Mouse (Mus musculus): ENCODE data around the gene Acp4. TPM values are rescaled to one million over a fixed set of nuclear protein-coding genes. Genes with fewer than 3 reads are reported as not detected.
A peak's percentile ranks its signal among the peaks of the same experiment; 100 is the strongest.

Gene Acp4
- polyA plus RNA-seq, 1 experiment from 2014 or later: not detected

DNA sequence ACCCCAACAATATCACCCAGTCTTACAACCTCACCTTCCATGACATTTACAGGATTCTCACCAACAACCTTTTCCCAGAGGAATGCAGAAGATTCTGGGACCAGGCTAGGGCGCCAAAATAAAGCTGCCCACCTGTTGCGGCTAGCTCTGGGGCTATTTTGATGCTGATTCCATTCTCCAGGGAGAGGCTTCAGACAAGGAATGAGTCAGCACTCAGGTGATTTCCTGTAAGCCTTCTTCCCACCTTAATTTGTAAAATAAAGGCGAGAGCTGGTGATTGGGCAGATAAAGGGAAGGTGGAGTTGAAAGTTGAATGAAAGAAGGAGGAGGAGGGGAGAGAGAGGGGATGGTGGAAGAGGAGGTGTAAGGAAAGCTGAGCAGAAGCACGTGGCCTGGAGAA is 34.2 kb upstream of the Acp4 start:
- no peak for ATAC-seq (ENCODE audit: low FRiP score)
- no peak overlapping the region for H3K9ac ChIP-seq (ENCODE audit: low read depth, low read length)
- WGBS: 49% methylated on average over 4 of the region's 4 CpGs

DNA sequence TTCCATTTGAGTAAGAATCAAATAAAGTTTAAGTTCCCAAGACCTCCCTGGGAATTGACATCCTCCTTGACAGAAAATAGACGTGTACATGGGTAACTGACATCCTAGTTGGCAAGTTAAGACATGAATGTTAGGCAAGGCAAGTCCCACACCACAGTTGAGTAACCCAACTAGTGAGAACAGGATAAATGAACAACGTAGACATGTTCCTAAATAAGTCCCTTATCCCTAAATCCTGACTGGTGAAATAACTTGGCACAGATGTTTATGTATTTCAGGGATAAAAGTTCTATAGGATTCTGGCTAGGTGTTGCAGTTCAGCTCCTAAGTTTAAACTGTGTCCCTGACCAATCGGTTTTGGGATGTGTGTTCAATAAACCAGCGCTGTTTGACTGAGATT is 33.8 kb upstream of the Acp4 start:
- Histone ChIP-seq H3K4me1 (replicated peaks; ENCODE audit: control insufficient read depth, insufficient read depth, low read length) (no peaks in the 10 kb centered on the region), H3K27me3 (ENCODE audit: control insufficient read depth, insufficient read depth, low read length) (0 out of 2 replicates have a peak, but pooled peaks cover 2% of the 10 kb centered on the region), H3K4me3 (ENCODE audit: low read depth, low read length) (no peak overlapping the region), H3K27ac (ENCODE audit: low read depth, low read length) (no peak overlapping the region), H3K9ac (ENCODE audit: low read depth, low read length) (no peak overlapping the region), H3K9me3 (ENCODE audit: control insufficient read depth, low read length) (no peaks in the 10 kb centered on the region), H3K4me2 (replicated peaks; ENCODE audit: low read depth, low read length) (no peak overlapping the region), H3K36me3 (ENCODE audit: control insufficient read depth, insufficient read depth, low read length) (no peaks in the 10 kb centered on the region)
- DNase-seq (ENCODE audit: low spot score) (no peak), ATAC-seq (ENCODE audit: low FRiP score) (no peak)
- WGBS: 86% methylated on average over 4 of the region's 4 CpGs

More for the DNA sequence above, 34.2 kb upstream of the Acp4 start:
- H3K4me2 ChIP-seq (replicated peaks; ENCODE audit: low read depth, low read length): no peak overlapping the region
- no peaks in the 10 kb centered on the region for H3K4me1 ChIP-seq (replicated peaks; ENCODE audit: control insufficient read depth, insufficient read depth, low read length)
- H3K27me3 ChIP-seq (ENCODE audit: control insufficient read depth, insufficient read depth, low read length): 0 out of 2 replicates have a peak, but pooled peaks cover 2% of the 10 kb centered on the region
- no peak for DNase-seq (ENCODE audit: low spot score)
- no peak overlapping the region for H3K4me3 ChIP-seq (ENCODE audit: low read depth, low read length)
- no peak overlapping the region for H3K27ac ChIP-seq (ENCODE audit: low read depth, low read length)
- H3K9me3 ChIP-seq (ENCODE audit: control insufficient read depth, low read length): no peaks in the 10 kb centered on the region
- no peaks in the 10 kb centered on the region for H3K36me3 ChIP-seq (ENCODE audit: control insufficient read depth, insufficient read depth, low read length)

DNA sequence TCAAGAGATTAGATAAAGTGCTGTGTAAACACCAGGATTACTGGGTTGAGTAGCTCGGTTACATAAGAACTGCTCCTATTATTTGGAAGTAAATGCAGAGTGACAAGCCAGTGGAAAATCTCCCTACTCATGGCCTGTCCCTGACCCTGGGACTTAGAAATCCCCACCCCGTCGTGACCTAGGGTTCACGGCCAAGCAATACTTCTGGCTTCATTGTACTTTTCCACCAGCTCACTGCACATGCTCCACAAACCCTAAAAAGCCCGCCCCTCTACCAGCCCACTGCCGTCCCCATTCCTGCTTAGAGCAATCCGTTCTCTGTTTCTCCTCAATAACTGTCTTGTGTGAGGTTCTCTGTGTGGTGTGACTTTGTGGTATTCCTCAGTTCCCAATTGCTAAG is 30.6 kb upstream of the Acp4 start:
- Histone ChIP-seq H3K27ac (ENCODE audit: low read depth, low read length) (no peak overlapping the region), H3K4me1 (replicated peaks; ENCODE audit: control insufficient read depth, insufficient read depth, low read length) (no peaks in the 10 kb centered on the region), H3K9ac (ENCODE audit: low read depth, low read length) (no peak overlapping the region), H3K4me3 (ENCODE audit: low read depth, low read length) (no peak overlapping the region), H3K27me3 (ENCODE audit: control insufficient read depth, insufficient read depth, low read length) (0 out of 2 replicates have a peak, but pooled peaks cover 2% of the 10 kb centered on the region), H3K36me3 (ENCODE audit: control insufficient read depth, insufficient read depth, low read length) (no peaks in the 10 kb centered on the region), H3K4me2 (replicated peaks; ENCODE audit: low read depth, low read length) (no peak overlapping the region), H3K9me3 (ENCODE audit: control insufficient read depth, low read length) (no peaks in the 10 kb centered on the region)
- ATAC-seq (ENCODE audit: low FRiP score): no peak
- WGBS: 69% methylated on average over 7 of the region's 7 CpGs
- DNase-seq (ENCODE audit: low spot score): no peak

DNA sequence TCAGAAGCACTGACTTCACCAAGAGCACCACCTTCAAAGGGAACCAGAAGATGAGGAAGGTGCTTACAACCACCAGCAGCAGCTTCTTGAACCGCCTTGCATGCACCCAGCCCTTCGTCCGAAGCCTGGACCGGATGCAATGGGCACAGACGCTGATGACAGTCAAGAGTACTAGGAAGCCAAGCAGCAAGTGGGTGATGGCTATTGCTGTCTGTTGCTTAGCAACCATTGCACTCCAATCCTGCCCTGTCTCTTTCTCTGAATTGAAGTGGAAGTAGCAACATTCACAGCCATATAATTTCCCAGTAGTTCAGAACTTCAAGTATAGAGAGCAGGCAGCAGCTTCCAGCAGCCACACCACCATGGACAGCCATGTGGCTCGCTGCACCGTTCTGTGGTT is 24.4 kb upstream of the Acp4 start:
- Histone ChIP-seq H3K9ac (ENCODE audit: low read depth, low read length) (no peak overlapping the region), H3K4me1 (replicated peaks; ENCODE audit: control insufficient read depth, insufficient read depth, low read length) (no peaks in the 10 kb centered on the region), H3K4me3 (ENCODE audit: low read depth, low read length) (no peak overlapping the region), H3K9me3 (ENCODE audit: control insufficient read depth, low read length) (no peaks in the 10 kb centered on the region), H3K36me3 (ENCODE audit: control insufficient read depth, insufficient read depth, low read length) (no peaks in the 10 kb centered on the region), H3K27me3 (ENCODE audit: control insufficient read depth, insufficient read depth, low read length) (no peaks in the 10 kb centered on the region), H3K27ac (ENCODE audit: low read depth, low read length) (no peak overlapping the region), H3K4me2 (replicated peaks; ENCODE audit: low read depth, low read length) (no peak overlapping the region)
- no peak for ATAC-seq (ENCODE audit: low FRiP score)
- WGBS: 80% methylated on average over 7 of the region's 7 CpGs
- DNase-seq (ENCODE audit: low spot score): no peak

DNA sequence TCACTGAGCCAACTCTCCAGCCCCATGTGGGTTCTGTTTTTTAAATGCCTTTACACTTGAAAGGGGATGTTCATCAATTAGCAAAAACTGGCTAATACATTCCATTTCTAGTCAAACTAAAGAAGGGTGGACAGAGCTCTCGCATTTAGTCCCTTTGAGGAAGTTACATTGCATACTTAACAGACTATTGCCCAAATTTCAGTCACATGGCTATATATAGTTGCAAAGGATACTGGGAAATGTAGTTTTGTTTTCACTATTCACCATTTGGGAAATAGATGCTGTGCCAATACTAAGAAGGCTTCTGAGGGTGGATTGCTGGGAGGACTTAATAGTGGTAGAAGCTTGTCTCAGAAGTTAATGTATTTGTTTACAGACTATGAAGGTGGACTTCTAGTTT is 23.8 kb upstream of the Acp4 start:
- H3K4me2 ChIP-seq (replicated peaks; ENCODE audit: low read depth, low read length): no peak overlapping the region
- no peak for DNase-seq (ENCODE audit: low spot score)
- 73% methylated on average over 1 of the region's 1 CpGs for WGBS
- H3K27ac ChIP-seq (ENCODE audit: low read depth, low read length): no peak overlapping the region
- no peaks in the 10 kb centered on the region for H3K4me1 ChIP-seq (replicated peaks; ENCODE audit: control insufficient read depth, insufficient read depth, low read length)
- no peaks in the 10 kb centered on the region for H3K9me3 ChIP-seq (ENCODE audit: control insufficient read depth, low read length)
- H3K36me3 ChIP-seq (ENCODE audit: control insufficient read depth, insufficient read depth, low read length): no peaks in the 10 kb centered on the region
- ATAC-seq (ENCODE audit: low FRiP score): no peak
- no peak overlapping the region for H3K4me3 ChIP-seq (ENCODE audit: low read depth, low read length)
- no peaks in the 10 kb centered on the region for H3K27me3 ChIP-seq (ENCODE audit: control insufficient read depth, insufficient read depth, low read length)
- no peak overlapping the region for H3K9ac ChIP-seq (ENCODE audit: low read depth, low read length)

DNA sequence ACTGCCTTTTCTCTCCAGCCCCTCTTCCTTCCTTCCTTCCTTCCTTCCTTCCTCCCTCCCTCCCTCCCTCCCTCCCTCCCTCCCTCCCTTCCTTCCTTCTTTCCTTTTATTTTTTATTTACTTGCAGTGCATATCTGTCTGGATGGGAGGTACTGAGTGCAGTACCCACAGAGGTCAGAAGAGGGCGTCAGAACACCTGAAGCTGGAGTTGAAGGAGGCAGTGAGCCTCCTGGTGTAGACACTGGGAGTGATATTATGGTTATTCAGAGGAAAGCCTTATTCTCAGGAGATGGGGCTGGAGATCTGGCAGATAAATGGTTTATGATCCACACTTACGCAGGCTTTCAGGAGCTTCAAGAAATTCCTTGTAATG is 20.1 kb upstream of the Acp4 start:
- Histone ChIP-seq H3K4me2 (replicated peaks; ENCODE audit: low read depth, low read length) (no peak overlapping the region), H3K9ac (ENCODE audit: low read depth, low read length) (no peak overlapping the region), H3K36me3 (ENCODE audit: control insufficient read depth, insufficient read depth, low read length) (no peaks in the 10 kb centered on the region), H3K9me3 (ENCODE audit: control insufficient read depth, low read length) (no peaks in the 10 kb centered on the region), H3K27ac (ENCODE audit: low read depth, low read length) (no peak overlapping the region), H3K4me1 (replicated peaks; ENCODE audit: control insufficient read depth, insufficient read depth, low read length) (no peaks in the 10 kb centered on the region), H3K27me3 (ENCODE audit: control insufficient read depth, insufficient read depth, low read length) (no peaks in the 10 kb centered on the region), H3K4me3 (ENCODE audit: low read depth, low read length) (no peak overlapping the region)
- DNase-seq (ENCODE audit: low spot score) (peak; percentile 51), ATAC-seq (ENCODE audit: low FRiP score) (no peak)
- WGBS: 48% methylated on average over 2 of the region's 2 CpGs

DNA sequence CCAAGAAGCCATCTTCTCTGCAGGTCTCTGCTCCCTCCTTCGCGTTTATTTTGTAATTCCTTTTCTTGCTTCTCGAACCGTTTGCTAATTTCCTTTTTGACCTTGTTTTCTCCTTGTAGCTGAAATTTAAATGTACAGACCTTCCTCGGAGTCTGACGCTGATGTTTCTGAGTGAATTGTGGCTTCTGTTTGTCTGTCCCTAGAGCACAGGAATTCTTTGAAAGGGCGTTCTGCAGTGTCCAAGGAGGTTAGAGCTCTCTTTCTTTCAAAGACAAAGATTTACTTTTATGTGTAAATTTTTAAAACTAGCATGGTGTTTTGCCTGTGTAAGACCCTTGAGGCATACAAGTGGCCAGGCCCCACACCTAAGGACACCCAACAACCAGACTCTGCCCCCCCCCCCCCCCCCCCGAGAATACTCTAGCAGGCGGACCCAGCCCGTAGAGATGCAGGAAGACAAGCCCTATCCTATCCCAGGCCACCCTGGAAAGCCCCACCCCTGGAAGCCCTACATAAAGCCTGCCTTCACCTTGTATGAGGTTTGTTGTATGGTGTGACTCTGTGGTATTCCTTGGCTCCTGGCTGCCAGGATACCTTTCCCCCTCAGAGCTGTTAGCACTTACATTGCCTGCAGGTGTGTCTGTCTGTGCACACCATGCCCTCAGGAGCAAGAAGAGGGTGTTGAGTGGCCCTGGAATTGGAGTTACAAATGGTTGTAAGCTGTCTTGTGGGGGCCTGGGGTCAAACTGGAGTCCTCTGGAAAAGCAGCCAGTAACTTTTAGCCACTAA is 19.5 kb upstream of the Acp4 start:
- Histone ChIP-seq H3K4me2 (replicated peaks; ENCODE audit: low read depth, low read length) (no peak overlapping the region), H3K27me3 (ENCODE audit: control insufficient read depth, insufficient read depth, low read length) (no peaks in the 10 kb centered on the region), H3K36me3 (ENCODE audit: control insufficient read depth, insufficient read depth, low read length) (no peaks in the 10 kb centered on the region), H3K27ac (ENCODE audit: low read depth, low read length) (no peak overlapping the region), H3K9me3 (ENCODE audit: control insufficient read depth, low read length) (no peaks in the 10 kb centered on the region), H3K9ac (ENCODE audit: low read depth, low read length) (no peak overlapping the region), H3K4me1 (replicated peaks; ENCODE audit: control insufficient read depth, insufficient read depth, low read length) (no peaks in the 10 kb centered on the region), H3K4me3 (ENCODE audit: low read depth, low read length) (no peak overlapping the region)
- ATAC-seq (ENCODE audit: low FRiP score) (no peak), DNase-seq (ENCODE audit: low spot score) (no peak)
- WGBS: 74% methylated on average over 10 of the region's 10 CpGs

DNA sequence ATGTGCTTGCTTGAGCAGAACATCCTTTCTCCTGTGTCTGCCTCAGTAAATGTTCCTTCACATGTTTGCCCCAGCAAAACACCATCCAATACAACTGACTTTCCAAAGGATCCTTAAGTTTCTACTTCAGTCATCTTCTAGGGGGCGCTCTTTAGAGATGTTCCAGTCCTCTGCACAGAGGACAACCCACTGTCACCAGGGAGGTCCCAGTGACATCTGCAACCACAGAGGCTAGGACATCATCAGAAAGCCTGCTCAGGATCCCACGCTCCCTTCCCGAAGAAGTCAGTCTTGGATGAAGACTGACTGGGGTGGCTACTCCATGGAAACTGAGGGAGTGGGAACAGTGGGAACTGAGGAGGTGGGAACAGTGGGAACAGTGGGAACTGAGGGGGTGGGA is 18.4 kb upstream of the Acp4 start:
- no peak overlapping the region for H3K27ac ChIP-seq (ENCODE audit: low read depth, low read length)
- ATAC-seq (ENCODE audit: low FRiP score) (no peak), DNase-seq (ENCODE audit: low spot score) (no peak)
- no peak overlapping the region for H3K4me2 ChIP-seq (replicated peaks; ENCODE audit: low read depth, low read length)
- WGBS: 69% methylated on average over 3 of the region's 3 CpGs
- no peak overlapping the region for H3K4me3 ChIP-seq (ENCODE audit: low read depth, low read length)
- H3K36me3 ChIP-seq (ENCODE audit: control insufficient read depth, insufficient read depth, low read length): no peaks in the 10 kb centered on the region
- no peaks in the 10 kb centered on the region for H3K9me3 ChIP-seq (ENCODE audit: control insufficient read depth, low read length)
- no peak overlapping the region for H3K9ac ChIP-seq (ENCODE audit: low read depth, low read length)
- H3K4me1 ChIP-seq (replicated peaks; ENCODE audit: control insufficient read depth, insufficient read depth, low read length): no peaks in the 10 kb centered on the region
- H3K27me3 ChIP-seq (ENCODE audit: control insufficient read depth, insufficient read depth, low read length): no peaks in the 10 kb centered on the region

DNA sequence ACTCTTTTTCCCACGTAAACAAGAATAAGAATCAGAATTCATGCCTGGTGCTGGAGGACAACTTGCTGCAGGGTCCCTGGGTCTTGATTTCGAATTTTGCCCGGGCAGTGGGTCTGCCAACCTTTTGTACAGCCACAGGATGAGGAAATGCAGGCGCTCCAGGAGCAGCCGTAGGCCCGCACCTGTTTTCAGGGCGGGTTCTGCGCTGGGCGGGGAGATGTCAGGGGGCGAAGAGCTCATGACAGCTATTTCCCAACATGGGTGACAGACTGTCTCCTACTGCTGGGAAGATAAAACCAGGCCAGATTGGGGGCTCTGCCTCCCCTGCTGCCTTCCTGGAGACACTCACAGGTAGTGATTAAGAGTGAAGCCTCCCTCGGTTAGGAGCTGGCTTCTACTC is 16.9 kb upstream of the Acp4 start:
- 38% methylated on average over 11 of the region's 11 CpGs for WGBS
- no peaks in the 10 kb centered on the region for H3K27me3 ChIP-seq (ENCODE audit: control insufficient read depth, insufficient read depth, low read length)
- H3K9ac ChIP-seq (ENCODE audit: low read depth, low read length): no peak overlapping the region
- no peaks in the 10 kb centered on the region for H3K36me3 ChIP-seq (ENCODE audit: control insufficient read depth, insufficient read depth, low read length)
- no peaks in the 10 kb centered on the region for H3K9me3 ChIP-seq (ENCODE audit: control insufficient read depth, low read length)
- H3K4me3 ChIP-seq (ENCODE audit: low read depth, low read length): no peak overlapping the region
- no peak overlapping the region for H3K4me2 ChIP-seq (replicated peaks; ENCODE audit: low read depth, low read length)
- DNase-seq (ENCODE audit: low spot score) (no peak), ATAC-seq (ENCODE audit: low FRiP score) (no peak)
- no peaks in the 10 kb centered on the region for H3K4me1 ChIP-seq (replicated peaks; ENCODE audit: control insufficient read depth, insufficient read depth, low read length)
- no peak overlapping the region for H3K27ac ChIP-seq (ENCODE audit: low read depth, low read length)
